11 mouse cellular contexts compared by ENCODE assay signal in the genomic region with DNA sequence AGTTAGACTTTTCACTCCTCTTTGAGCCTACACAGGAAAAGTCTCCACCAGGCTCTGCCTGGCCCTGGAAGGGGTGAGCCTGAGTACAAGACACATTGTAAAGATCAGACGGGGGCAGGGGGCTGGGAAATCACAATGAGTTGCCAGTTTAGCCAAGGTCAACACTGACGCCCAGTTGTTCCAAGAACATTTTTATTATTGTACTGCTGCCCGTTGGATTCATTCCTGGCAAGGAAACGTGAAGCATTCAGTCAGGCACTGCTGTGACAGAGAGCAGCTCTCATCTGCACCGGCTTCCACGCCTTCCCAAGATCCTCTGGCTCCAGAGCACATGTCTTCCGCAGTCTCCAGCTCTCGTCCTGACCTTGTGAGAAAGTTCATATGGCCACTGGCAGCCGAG. TPM values are rescaled to one million over a fixed set of nuclear protein-coding genes. Genes with fewer than 3 reads are reported as not detected.
DNase-seq lines count a peak whose midpoint lies in the region; ATAC-seq and TF ChIP-seq lines count a peak whose summit lies in the region.
"Had no signal": no experiment of that assay in that cellular context is flagged by ENCODE, and none has a peak within 500 bp of the region (broad histone marks: within the 10 kb centered on the region; RNA-seq: fewer than 3 reads in every experiment).

No protein-coding gene starts in this region.

- ATAC-seq in CD4-positive, CD25-positive, alpha-beta regulatory T cell, adult 4 months: no peak
- ATAC-seq in forebrain, embryonic 12.5 days (ENCODE audit: low FRiP score): no peak
- no peak for ATAC-seq in neural tube, embryonic 15.5 days (ENCODE audit: low FRiP score)
- ATAC-seq: Patski had no signal

- H3K27ac ChIP-seq in heart, adult 2 months: peak overlapping the region; percentile 66
- no peak overlapping the region for H3K27ac ChIP-seq in forebrain, embryonic 12.5 days
- no peak overlapping the region for H3K27ac ChIP-seq in neural tube, embryonic 15.5 days (replicated peaks)
- H3K27ac ChIP-seq: liver, embryonic 15.5 days had no signal

- no peak for TF ChIP-seq CTCF in heart, adult 2 months (IDR thresholded peaks at IDR 0.05)

- TF ChIP-seq EP300 in heart, adult 2 months (IDR thresholded peaks at IDR 0.05; ENCODE audit: insufficient read depth, low read depth, low read length): peak; percentile 95

- peaks cover 8% of the 10 kb centered on the region for H3K4me1 ChIP-seq in heart, adult 2 months (ENCODE audit: control insufficient read depth, insufficient read depth, low read length)
- no peaks in the 10 kb centered on the region for H3K4me1 ChIP-seq in forebrain, embryonic 12.5 days
- H3K4me1 ChIP-seq in neural tube, embryonic 15.5 days: no peaks in the 10 kb centered on the region; the same call in 1 of the 2 replicates

- no peaks in the 10 kb centered on the region for H3K9me3 ChIP-seq in forebrain, embryonic 12.5 days
- no peaks in the 10 kb centered on the region for H3K9me3 ChIP-seq in neural tube, embryonic 15.5 days (replicated peaks)
- H3K9me3 ChIP-seq: liver, embryonic 15.5 days had no signal

- H3K4me2 ChIP-seq in forebrain, embryonic 12.5 days: no peak overlapping the region
- H3K4me2 ChIP-seq in neural tube, embryonic 15.5 days: no peak overlapping the region
- H3K4me2 ChIP-seq: liver, embryonic 15.5 days had no signal

- peak; percentile 21 for DNase-seq in brain, adult 2 months (ENCODE audit: low read depth, low spot score)
- DNase-seq in heart, adult 2 months: peak; percentile 66 to 85
- DNase-seq in kidney, adult 8-10 months: peak; percentile 42 to 63
- DNase-seq in ovary, postnatal 36 days (ENCODE audit: low spot score): peak; percentile 37
- no peak for DNase-seq in layer of hippocampus, adult 11-12 months (ENCODE audit: low spot score)
- DNase-seq: cerebellum, postnatal 14 days had no signal

- no peaks in the 10 kb centered on the region for H3K36me3 ChIP-seq in heart, adult 2 months (ENCODE audit: control insufficient read depth, insufficient read depth, low read length)
- no peaks in the 10 kb centered on the region for H3K36me3 ChIP-seq in forebrain, embryonic 12.5 days (replicated peaks)
- H3K36me3 ChIP-seq in neural tube, embryonic 15.5 days: no peaks in the 10 kb centered on the region
- H3K36me3 ChIP-seq: liver, embryonic 15.5 days had no signal

- TF ChIP-seq POLR2A in heart, adult 2 months (IDR thresholded peaks at IDR 0.05; ENCODE audit: insufficient read depth, low read depth, low read length): peak; percentile 66

- no peaks in the 10 kb centered on the region for H3K79me2 ChIP-seq in heart, adult 2 months (replicated peaks; ENCODE audit: control insufficient read depth, insufficient read depth, low read length)

- intact Hi-C loops in heart, adult 2 months (cut with DNase I): no loop called here

- H3K27me3 ChIP-seq in heart, adult 2 months (ENCODE audit: control insufficient read depth, insufficient read depth, low read length): no peaks in the 10 kb centered on the region
- H3K27me3 ChIP-seq in forebrain, embryonic 12.5 days: no peaks in the 10 kb centered on the region
- H3K27me3 ChIP-seq in neural tube, embryonic 15.5 days (replicated peaks): no peaks in the 10 kb centered on the region
- H3K27me3 ChIP-seq: liver, embryonic 15.5 days; Patski had no signal

- H3K9ac ChIP-seq in heart, adult 2 months (ENCODE audit: low read depth, low read length): peak overlapping the region; percentile 34; the same call in 1 of the 2 replicates
- no peak overlapping the region for H3K9ac ChIP-seq in forebrain, embryonic 12.5 days
- no peak overlapping the region for H3K9ac ChIP-seq in neural tube, embryonic 15.5 days (replicated peaks)
- H3K9ac ChIP-seq: liver, embryonic 15.5 days had no signal

- 11% methylated on average over 9 of the region's 9 CpGs for WGBS in heart, adult 2 months
- 86% methylated on average over 9 of the region's 9 CpGs for whole genome bisulfite sequencing in forebrain, embryonic 12.5 days
- 69% methylated on average over 9 of the region's 9 CpGs for WGBS in neural tube, embryonic 15.5 days

- no peak overlapping the region for H3K4me3 ChIP-seq in heart, adult 2 months
- no peak overlapping the region for H3K4me3 ChIP-seq in forebrain, embryonic 12.5 days (replicated peaks)
- no peak overlapping the region for H3K4me3 ChIP-seq in neural tube, embryonic 15.5 days (replicated peaks)
- H3K4me3 ChIP-seq: liver, embryonic 15.5 days had no signal

RNA-seq across cellular contexts. Expression of a gene that starts 12.2 kb away (rescaled TPM):
- total RNA-seq in heart, adult 2 months (2021): 100 to 1,000 TPM; 409 to 433 TPM
- polyA plus RNA-seq in heart, adult 2 months (2012; rRNA removed): 1,071 and 1,296 TPM in 2 replicates
- polyA plus RNA-seq in CD4-positive, CD25-positive, alpha-beta regulatory T cell, adult 4 months (2017; shearing (Covaris generic)): not detected
- polyA plus RNA-seq in forebrain, embryonic 12.5 days (2016; fragmentation: Nextera tagmentation; extraction: Ambion mirVana): 6.2 and 7.2 TPM in 2 replicates
- polyA plus RNA-seq in neural tube, embryonic 15.5 days (2015; fragmentation: Nextera tagmentation; extraction: Ambion mirVana): 28.4 and 40.1 TPM in 2 replicates

RNA-seq across cellular contexts. Expression of a gene that starts 30.3 kb away (rescaled TPM):
- total RNA-seq in heart, adult 2 months (2021): 10 to 100 TPM; 16.3 to 19.6 TPM
- polyA plus RNA-seq in heart, adult 2 months (2012; rRNA removed): 12.8 and 19.9 TPM in 2 replicates
- 1 to 10 TPM; 3.7 to 5.7 TPM for polyA plus RNA-seq in CD4-positive, CD25-positive, alpha-beta regulatory T cell, adult 4 months (2017; shearing (Covaris generic))
- polyA plus RNA-seq in forebrain, embryonic 12.5 days (2016; fragmentation: Nextera tagmentation; extraction: Ambion mirVana): 0.55 and 0.63 TPM in 2 replicates
- polyA plus RNA-seq in neural tube, embryonic 15.5 days (2015; fragmentation: Nextera tagmentation; extraction: Ambion mirVana): 0.23 and 2.3 TPM in 2 replicates
- polyA plus RNA-seq: Patski had no signal

RNA-seq across cellular contexts. Expression of a gene that starts 34.1 kb away (rescaled TPM):
- not detected for total RNA-seq in heart, adult 2 months (2021)
- polyA plus RNA-seq in heart, adult 2 months (2012; rRNA removed): 0.29 and 0.51 TPM in 2 replicates
- 1 to 10 TPM; 2.9 to 3.1 TPM for polyA plus RNA-seq in CD4-positive, CD25-positive, alpha-beta regulatory T cell, adult 4 months (2017; shearing (Covaris generic))
- not detected in 2 replicates for polyA plus RNA-seq in forebrain, embryonic 12.5 days (2016; fragmentation: Nextera tagmentation; extraction: Ambion mirVana)
- polyA plus RNA-seq in neural tube, embryonic 15.5 days (2015; fragmentation: Nextera tagmentation; extraction: Ambion mirVana): 0.82 TPM in 1 of 2 replicates, not detected in the other

RNA-seq across cellular contexts. Expression of a gene that starts 35.8 kb away (rescaled TPM):
- total RNA-seq in heart, adult 2 months (2021): under 1 TPM in 1 of 2 experiments, not detected in 1; 0.30 TPM
- 0.04 and 0.26 TPM in 2 replicates for polyA plus RNA-seq in heart, adult 2 months (2012; rRNA removed)
- under 1 TPM; 0.05 to 0.10 TPM for polyA plus RNA-seq in CD4-positive, CD25-positive, alpha-beta regulatory T cell, adult 4 months (2017; shearing (Covaris generic))
- not detected in 2 replicates for polyA plus RNA-seq in forebrain, embryonic 12.5 days (2016; fragmentation: Nextera tagmentation; extraction: Ambion mirVana)
- 0.33 TPM in 1 of 2 replicates, not detected in the other for polyA plus RNA-seq in neural tube, embryonic 15.5 days (2015; fragmentation: Nextera tagmentation; extraction: Ambion mirVana)
- polyA plus RNA-seq: liver, embryonic 15.5 days had no signal

RNA-seq across cellular contexts. Expression of a gene that starts 52.6 kb away (rescaled TPM):
- not detected for total RNA-seq in heart, adult 2 months (2021)
- polyA plus RNA-seq in heart, adult 2 months (2012; rRNA removed): 0.04 TPM in 1 of 2 replicates, not detected in the other
- not detected for polyA plus RNA-seq in CD4-positive, CD25-positive, alpha-beta regulatory T cell, adult 4 months (2017; shearing (Covaris generic))
- 0.24 and 0.52 TPM in 2 replicates for polyA plus RNA-seq in forebrain, embryonic 12.5 days (2016; fragmentation: Nextera tagmentation; extraction: Ambion mirVana)
- polyA plus RNA-seq in neural tube, embryonic 15.5 days (2015; fragmentation: Nextera tagmentation; extraction: Ambion mirVana): 2.5 and 3.0 TPM in 2 replicates
- polyA plus RNA-seq: liver, embryonic 15.5 days had no signal

Comparison
In these comparisons a context has a peak if more than half of its experiments do, and no peak if none do; other contexts are left out.
1. RNA of a gene that starts 12.2 kb away (polyA plus RNA-seq): 1,071 to 1,296 TPM in heart, adult 2 months; 28.4 to 40.1 TPM in neural tube, embryonic 15.5 days, 6.2 to 7.2 TPM in forebrain, embryonic 12.5 days and not detected in CD4-positive, CD25-positive, alpha-beta regulatory T cell, adult 4 months; every median in the first group is over 10 times any median in the second.